Mouse (Mus musculus): ENCODE results near the gene Tent2. TPM values are rescaled to one million over a fixed set of nuclear protein-coding genes. Genes with fewer than 3 reads are reported as not detected.

The Tent2 gene
- polyA plus RNA-seq, 1 experiment from 2014 or later: 56.7 TPM

- no peak overlapping the region for H3K27ac ChIP-seq (replicated peaks)
- 96% methylated on average over 1 of the region's 1 CpGs for WGBS
Measured at GRCm38 (mm10) chr13:93180351-93180750, 11.8 kb downstream of the Tent2 start.

GRCm38 (mm10) chr13:93179522-93179921 is 12.7 kb downstream of the Tent2 start:
- Histone ChIP-seq H3K27me3 (ENCODE audit: low read depth, poor library complexity, severe bottlenecking) (no peaks in the 10 kb centered on the region), H3K27ac (replicated peaks) (no peak overlapping the region), H3K4me1 (no peaks in the 10 kb centered on the region), H3K4me3 (no peak overlapping the region), H3K36me3 (peaks cover 61% of the 10 kb centered on the region), H3K9me3 (replicated peaks) (no peaks in the 10 kb centered on the region)
- DNase-seq (ENCODE audit: low spot score): no peak
- WGBS: 95% methylated on average over 2 of the region's 2 CpGs

More at GRCm38 (mm10) chr13:93180351-93180750, 11.8 kb downstream of the Tent2 start:
- no peaks in the 10 kb centered on the region for H3K27me3 ChIP-seq (ENCODE audit: low read depth, poor library complexity, severe bottlenecking)
- H3K4me1 ChIP-seq: no peaks in the 10 kb centered on the region
- H3K4me3 ChIP-seq: no peak overlapping the region
- H3K9me3 ChIP-seq (replicated peaks): no peaks in the 10 kb centered on the region
- H3K36me3 ChIP-seq: peaks cover 59% of the 10 kb centered on the region
- DNase-seq (ENCODE audit: low spot score): no peak

GRCm38 (mm10) chr13:93177571-93177970 is 14.6 kb downstream of the Tent2 start:
- H3K36me3 ChIP-seq: peaks cover 61% of the 10 kb centered on the region
- no peak overlapping the region for H3K27ac ChIP-seq (replicated peaks)
- DNase-seq (ENCODE audit: low spot score): no peak
- no peaks in the 10 kb centered on the region for H3K4me1 ChIP-seq
- H3K4me3 ChIP-seq: no peak overlapping the region
- H3K27me3 ChIP-seq (ENCODE audit: low read depth, poor library complexity, severe bottlenecking): no peaks in the 10 kb centered on the region
- H3K9me3 ChIP-seq (replicated peaks): no peaks in the 10 kb centered on the region

- peaks cover 78% of the 10 kb centered on the region for H3K36me3 ChIP-seq
Measured at GRCm38 (mm10) chr13:93163303-93163702, 28.9 kb downstream of the Tent2 start.

GRCm38 (mm10) chr13:93162456-93162855 is 29.7 kb downstream of the Tent2 start:
- peaks cover 75% of the 10 kb centered on the region for H3K36me3 ChIP-seq

More at GRCm38 (mm10) chr13:93163303-93163702, 28.9 kb downstream of the Tent2 start:
- no peak overlapping the region for H3K4me3 ChIP-seq
- 98% methylated on average over 4 of the region's 4 CpGs for WGBS
- H3K27me3 ChIP-seq (ENCODE audit: low read depth, poor library complexity, severe bottlenecking): no peaks in the 10 kb centered on the region
- H3K4me1 ChIP-seq: no peaks in the 10 kb centered on the region
- no peak for DNase-seq (ENCODE audit: low spot score)
- H3K27ac ChIP-seq (replicated peaks): no peak overlapping the region
- no peaks in the 10 kb centered on the region for H3K9me3 ChIP-seq (replicated peaks)

GRCm38 (mm10) chr13:93158261-93158660 is 33.9 kb downstream of the Tent2 start:
- no peaks in the 10 kb centered on the region for H3K9me3 ChIP-seq (replicated peaks)
- H3K27ac ChIP-seq (replicated peaks): no peak overlapping the region
- H3K36me3 ChIP-seq: peaks cover 62% of the 10 kb centered on the region
- H3K4me3 ChIP-seq: no peak overlapping the region
- H3K27me3 ChIP-seq (ENCODE audit: low read depth, poor library complexity, severe bottlenecking): no peaks in the 10 kb centered on the region
- H3K4me1 ChIP-seq: no peaks in the 10 kb centered on the region
- WGBS: 93% methylated on average over 6 of the region's 6 CpGs
- DNase-seq (ENCODE audit: low spot score): no peak

More at GRCm38 (mm10) chr13:93162456-93162855, 29.7 kb downstream of the Tent2 start:
- no peak for DNase-seq (ENCODE audit: low spot score)
- Histone ChIP-seq H3K27me3 (ENCODE audit: low read depth, poor library complexity, severe bottlenecking) (no peaks in the 10 kb centered on the region), H3K4me3 (no peak overlapping the region), H3K4me1 (no peaks in the 10 kb centered on the region), H3K9me3 (replicated peaks) (no peaks in the 10 kb centered on the region), H3K27ac (replicated peaks) (no peak overlapping the region)

GRCm38 (mm10) chr13:93153280-93153679 is 38.9 kb downstream of the Tent2 start:
- Histone ChIP-seq H3K4me1 (no peaks in the 10 kb centered on the region), H3K36me3 (peaks cover 75% of the 10 kb centered on the region), H3K27ac (replicated peaks) (no peak overlapping the region), H3K4me3 (no peak overlapping the region), H3K9me3 (replicated peaks) (no peaks in the 10 kb centered on the region), H3K27me3 (ENCODE audit: low read depth, poor library complexity, severe bottlenecking) (no peaks in the 10 kb centered on the region)
- WGBS: 91% methylated on average over 1 of the region's 1 CpGs
- no peak for DNase-seq (ENCODE audit: low spot score)

- peak within 1 kb of the TSS; percentile 81 for H3K27ac ChIP-seq (replicated peaks)
- 1% methylated on average over 45 of the region's 45 CpGs for WGBS
- H3K27me3 ChIP-seq (ENCODE audit: low read depth, poor library complexity, severe bottlenecking): no peaks in the 10 kb centered on the region
- no peaks in the 10 kb centered on the region for H3K9me3 ChIP-seq (replicated peaks)
- H3K4me1 ChIP-seq: peaks cover 22% of the 10 kb centered on the region
- H3K4me3 ChIP-seq: peak within 1 kb of the TSS; percentile 61
- peaks cover 27% of the 10 kb centered on the region for H3K36me3 ChIP-seq
- DNase-seq (ENCODE audit: low spot score): peak; percentile 64
Measured at GRCm38 (mm10) chr13:93144336-93145167, 47.6 kb downstream of the Tent2 start, which contains the start of gene Cmya5. Gene Cmya5, minus strand, starts transcription at chr13:93144724.

GRCm38 (mm10) chr13:93143819-93144283 is 48.3 kb downstream of the Tent2 start:
- Histone ChIP-seq H3K27ac (replicated peaks) (peak overlapping the region; percentile 81; the same call in 1 of the 2 replicates), H3K27me3 (ENCODE audit: low read depth, poor library complexity, severe bottlenecking) (no peaks in the 10 kb centered on the region), H3K4me3 (peak overlapping the region; percentile 61), H3K36me3 (peaks cover 20% of the 10 kb centered on the region), H3K9me3 (replicated peaks) (no peaks in the 10 kb centered on the region), H3K4me1 (peaks cover 22% of the 10 kb centered on the region)
- no peak for DNase-seq (ENCODE audit: low spot score)
- 17% methylated on average over 11 of the region's 11 CpGs for WGBS

GRCm38 (mm10) chr13:93141184-93141583 is 51.0 kb downstream of the Tent2 start:
- 97% methylated on average over 6 of the region's 6 CpGs for WGBS
- Histone ChIP-seq H3K9me3 (replicated peaks) (no peaks in the 10 kb centered on the region), H3K27ac (replicated peaks) (no peak overlapping the region), H3K4me3 (no peak overlapping the region), H3K36me3 (0 out of 2 replicates have a peak, but pooled peaks cover 9% of the 10 kb centered on the region), H3K4me1 (peaks cover 22% of the 10 kb centered on the region), H3K27me3 (ENCODE audit: low read depth, poor library complexity, severe bottlenecking) (no peaks in the 10 kb centered on the region)
- DNase-seq (ENCODE audit: low spot score): no peak

- H3K27ac ChIP-seq (replicated peaks): no peak overlapping the region
- no peaks in the 10 kb centered on the region for H3K9me3 ChIP-seq (replicated peaks)
- DNase-seq (ENCODE audit: low spot score): no peak
- 0 out of 2 replicates have a peak, but pooled peaks cover 6% of the 10 kb centered on the region for H3K36me3 ChIP-seq
- no peak overlapping the region for H3K4me3 ChIP-seq
- 71% methylated on average over 1 of the region's 1 CpGs for WGBS
- no peaks in the 10 kb centered on the region for H3K27me3 ChIP-seq (ENCODE audit: low read depth, poor library complexity, severe bottlenecking)
- no peaks in the 10 kb centered on the region for H3K4me1 ChIP-seq
Measured at GRCm38 (mm10) chr13:93138059-93138458, 54.1 kb downstream of the Tent2 start.

GRCm38 (mm10) chr13:93137098-93137497 is 55.1 kb downstream of the Tent2 start:
- Histone ChIP-seq H3K27ac (replicated peaks) (no peak overlapping the region), H3K4me3 (no peak overlapping the region), H3K4me1 (no peaks in the 10 kb centered on the region), H3K36me3 (no peaks in the 10 kb centered on the region), H3K9me3 (replicated peaks) (no peaks in the 10 kb centered on the region), H3K27me3 (ENCODE audit: low read depth, poor library complexity, severe bottlenecking) (no peaks in the 10 kb centered on the region)
- no peak for DNase-seq (ENCODE audit: low spot score)
- WGBS: 92% methylated on average over 7 of the region's 7 CpGs

GRCm38 (mm10) chr13:93136251-93136650 is 55.9 kb downstream of the Tent2 start:
- WGBS: 80% methylated on average over 1 of the region's 1 CpGs
- H3K27me3 ChIP-seq (ENCODE audit: low read depth, poor library complexity, severe bottlenecking): no peaks in the 10 kb centered on the region
- H3K36me3 ChIP-seq: no peaks in the 10 kb centered on the region
- no peaks in the 10 kb centered on the region for H3K4me1 ChIP-seq
- no peak overlapping the region for H3K4me3 ChIP-seq
- H3K9me3 ChIP-seq (replicated peaks): no peaks in the 10 kb centered on the region
- no peak for DNase-seq (ENCODE audit: low spot score)
- H3K27ac ChIP-seq (replicated peaks): no peak overlapping the region

Data from midbrain, embryonic 10.5 days (tissue).